Mouse (Mus musculus) embryonic facial prominence, embryonic 14.5 days (tissue): ENCODE measurements around the gene Ltn1. TPM values are rescaled to one million over a fixed set of nuclear protein-coding genes. Genes with fewer than 3 reads are reported as not detected.

Source experiments
- ATAC-seq: fragments of 200-750 bp; cut with Nextera tagmentation; 2 replicates; pipeline ENCODE4 v1.8.0; 2017; ENCODE audit warnings: low read depth, moderate number of reproducible peaks, moderate TSS enrichment
- DNase-seq: peaks from one replicate; pipeline ENCODE4 v3.0.0-alpha.2; 2015; ENCODE audit warnings: low spot score
- H3K27ac ChIP-seq: fragments of 300-500 bp; sonication (generic); replicated peaks from 2 replicates; pipeline ENCODE4 v1.5.1; 2014; ENCODE audit warnings: low read depth, mild to moderate bottlenecking, low read length, moderate library complexity
- H3K27me3 ChIP-seq: fragments of 300-500 bp; sonication (generic); replicated peaks from 2 replicates; pipeline ENCODE4 v1.6.1; 2014; ENCODE audit warnings: low read length; ENCODE audit not compliant: control insufficient read depth, insufficient read depth
- H3K36me3 ChIP-seq: fragments of 300-500 bp; sonication (generic); 2 replicates; pipeline ENCODE4 v1.6.1; 2014; ENCODE audit warnings: low read length, mixed read lengths; ENCODE audit not compliant: control insufficient read depth, insufficient read depth
- H3K4me1 ChIP-seq: fragments of 300-500 bp; sonication (generic); 2 replicates; pipeline ENCODE4 v1.6.1; 2014; ENCODE audit warnings: antibody characterized with exemption, low read length; ENCODE audit not compliant: control insufficient read depth, insufficient read depth
- H3K4me2 ChIP-seq: fragments of 300-500 bp; sonication (generic); 2 replicates; pipeline ENCODE4 v1.6.1; 2014; ENCODE audit warnings: low read depth, mild to moderate bottlenecking, low read length, moderate library complexity, mixed read lengths
- H3K4me3 ChIP-seq: fragments of 300-500 bp; sonication (generic); 2 replicates; pipeline ENCODE4 v1.5.1; 2014; ENCODE audit warnings: low read depth, mild to moderate bottlenecking, low read length
- H3K9ac ChIP-seq: fragments of 300-500 bp; sonication (generic); 2 replicates; pipeline ENCODE4 v1.6.1; 2014; ENCODE audit warnings: low read depth, mild to moderate bottlenecking, low read length, moderate library complexity, mixed read lengths
- H3K9me3 ChIP-seq: fragments of 300-500 bp; sonication (generic); 2 replicates; pipeline ENCODE4 v1.6.1; 2016; ENCODE audit warnings: low read length; ENCODE audit not compliant: control insufficient read depth
- WGBS: fragments of 180-500 bp; shearing (Covaris S2); extraction: QIAGEN DNeasy Blood & Tissue Kit; methylation state at CpG from one replicate; pipeline ENCODE4 v1.1.7; 2014; 5-methylcytosine and 5-hydroxymethylcytosine counted together
- polyA plus RNA-seq: library from polyadenylated mRNA; unstranded; fragments of >200 nt; fragmentation: Nextera tagmentation; extraction: Ambion mirVana; gene quantifications from 2 replicates; pipeline ENCODE4 v1.2.1, GENCODE M21; 2014

Gene Ltn1
- 26.8 and 30.8 TPM in 2 replicates for polyA plus RNA-seq

- H3K27me3 ChIP-seq = no peaks in the 10 kb centered on the region
- H3K27ac ChIP-seq = peak within 1 kb of the TSS; percentile 65
- peak; percentile 100 for ATAC-seq
- H3K4me3 ChIP-seq = peak within 1 kb of the TSS; percentile 95
- H3K4me1 ChIP-seq = peaks cover 3% of the 10 kb centered on the region; the same call in 1 of the 2 replicates
- no peaks in the 10 kb centered on the region for H3K9me3 ChIP-seq
- peaks cover 4% of the 10 kb centered on the region; the same call in 1 of the 2 replicates for H3K36me3 ChIP-seq
- under 1% methylated on average over 42 of the region's 56 CpGs for WGBS
- DNase-seq = peak; percentile 99
- H3K4me2 ChIP-seq = peak within 1 kb of the TSS; percentile 81
- peak within 1 kb of the TSS; percentile 88 for H3K9ac ChIP-seq
Observed at GRCm38 (mm10) chr16:87432033-87432814, at the start of gene Ltn1. Gene Ltn1, minus strand, starts transcription at chr16:87432612.

GRCm38 (mm10) chr16:87470579-87470978, 38.2 kb upstream of the Ltn1 start:
- no peaks in the 10 kb centered on the region for H3K27me3 ChIP-seq
- H3K4me3 ChIP-seq = no peak overlapping the region
- 91% methylated on average over 4 of the region's 4 CpGs for WGBS
- H3K9me3 ChIP-seq = no peaks in the 10 kb centered on the region
- peaks cover 84% of the 10 kb centered on the region for H3K36me3 ChIP-seq
- H3K4me2 ChIP-seq = no peak overlapping the region
- no peaks in the 10 kb centered on the region for H3K4me1 ChIP-seq
- no peak overlapping the region for H3K27ac ChIP-seq
- no peak for DNase-seq
- ATAC-seq = no peak
- no peak overlapping the region for H3K9ac ChIP-seq

GRCm38 (mm10) chr16:87458752-87459151, 26.3 kb upstream of the Ltn1 start:
- Histone ChIP-seq H3K27ac (no peak overlapping the region), H3K27me3 (no peaks in the 10 kb centered on the region), H3K36me3 (peaks cover 38% of the 10 kb centered on the region), H3K4me2 (no peak overlapping the region), H3K4me3 (no peak overlapping the region), H3K9me3 (no peaks in the 10 kb centered on the region), H3K9ac (no peak overlapping the region), H3K4me1 (peaks cover 14% of the 10 kb centered on the region)
- WGBS = 93% methylated on average over 3 of the region's 3 CpGs
- ATAC-seq (no peak), DNase-seq (no peak)

- peak; percentile 64 for ATAC-seq
- no peaks in the 10 kb centered on the region for H3K27me3 ChIP-seq
- H3K4me3 ChIP-seq = peak overlapping the region; percentile 68
- H3K4me2 ChIP-seq = peak overlapping the region; percentile 90
- H3K36me3 ChIP-seq = 0 out of 2 replicates have a peak, but pooled peaks cover 9% of the 10 kb centered on the region
- H3K27ac ChIP-seq = peak overlapping the region; percentile 79
- DNase-seq = peak; percentile 12
- peaks cover 14% of the 10 kb centered on the region for H3K4me1 ChIP-seq
- 0 out of 2 replicates have a peak, but pooled peaks cover 3% of the 10 kb centered on the region for H3K9me3 ChIP-seq
- H3K9ac ChIP-seq = peak overlapping the region; percentile 92
- under 1% methylated on average over 33 of the region's 38 CpGs for WGBS
Observed at GRCm38 (mm10) chr16:87455180-87455611, 22.8 kb upstream of the Ltn1 start.

GRCm38 (mm10) chr16:87454419-87455179, 22.2 kb upstream of the Ltn1 start, which contains the start of gene Usp16:
Gene Usp16, plus strand, starts transcription at chr16:87454703.
- H3K36me3 ChIP-seq = 0 out of 2 replicates have a peak, but pooled peaks cover 6% of the 10 kb centered on the region
- peak within 1 kb of the TSS; percentile 79 for H3K27ac ChIP-seq
- ATAC-seq = peak; percentile 98
- H3K4me3 ChIP-seq = peak within 1 kb of the TSS; percentile 68
- peak; percentile 97 for DNase-seq
- H3K4me1 ChIP-seq = peaks cover 14% of the 10 kb centered on the region
- H3K4me2 ChIP-seq = peak within 1 kb of the TSS; percentile 90
- 0 out of 2 replicates have a peak, but pooled peaks cover 3% of the 10 kb centered on the region for H3K9me3 ChIP-seq
- peak within 1 kb of the TSS; percentile 92 for H3K9ac ChIP-seq
- no peaks in the 10 kb centered on the region for H3K27me3 ChIP-seq
- 12% methylated on average over 30 of the region's 45 CpGs for WGBS

- 0 out of 2 replicates have a peak, but pooled peaks cover 3% of the 10 kb centered on the region for H3K9me3 ChIP-seq
- no peak for DNase-seq
- H3K4me1 ChIP-seq = peaks cover 14% of the 10 kb centered on the region
- no peak for ATAC-seq
- WGBS = 93% methylated on average over 2 of the region's 2 CpGs
- no peak overlapping the region for H3K9ac ChIP-seq
- H3K27me3 ChIP-seq = no peaks in the 10 kb centered on the region
- H3K27ac ChIP-seq = no peak overlapping the region
- H3K36me3 ChIP-seq = no peaks in the 10 kb centered on the region
- no peak overlapping the region for H3K4me2 ChIP-seq
- H3K4me3 ChIP-seq = no peak overlapping the region
Observed at GRCm38 (mm10) chr16:87453226-87453625, 20.8 kb upstream of the Ltn1 start.

GRCm38 (mm10) chr16:87445528-87445927, 13.1 kb upstream of the Ltn1 start:
- 93% methylated on average over 3 of the region's 3 CpGs for WGBS
- Histone ChIP-seq H3K9ac (no peak overlapping the region), H3K27ac (no peak overlapping the region), H3K9me3 (no peaks in the 10 kb centered on the region), H3K36me3 (no peaks in the 10 kb centered on the region), H3K4me2 (no peak overlapping the region), H3K4me1 (peaks cover 6% of the 10 kb centered on the region), H3K4me3 (no peak overlapping the region), H3K27me3 (no peaks in the 10 kb centered on the region)
- DNase-seq (no peak), ATAC-seq (no peak)

GRCm38 (mm10) chr16:87445110-87445509, 12.7 kb upstream of the Ltn1 start:
- Histone ChIP-seq H3K27ac (no peak overlapping the region), H3K9ac (no peak overlapping the region), H3K27me3 (no peaks in the 10 kb centered on the region), H3K4me2 (no peak overlapping the region), H3K36me3 (no peaks in the 10 kb centered on the region), H3K9me3 (no peaks in the 10 kb centered on the region), H3K4me1 (peaks cover 6% of the 10 kb centered on the region), H3K4me3 (no peak overlapping the region)
- ATAC-seq (no peak), DNase-seq (no peak)
